Mouse (Mus musculus) heart, postnatal 0 days (tissue): ENCODE results near the gene Hpse2. TPM values are rescaled to one million over a fixed set of nuclear protein-coding genes. Genes with fewer than 3 reads are reported as not detected.
A peak's percentile ranks its signal among the peaks of the same experiment; 100 is the strongest.

Experiments
- ATAC-seq: fragments of 200-750 bp; cut with Nextera tagmentation; 2 replicates; pipeline ENCODE4 v1.8.0; 2017; ENCODE audit warnings: low read depth, moderate number of reproducible peaks, moderate library complexity; ENCODE audit not compliant: insufficient read depth
- DNase-seq: peaks from one replicate; pipeline ENCODE4 v3.0.0-alpha.2; 2016; ENCODE audit warnings: low spot score
- H3K27ac ChIP-seq: fragments of 300-500 bp; sonication (generic); 2 replicates; pipeline ENCODE4 v1.5.1; 2014; ENCODE audit warnings: low read depth, mild to moderate bottlenecking
- H3K27me3 ChIP-seq: fragments of 300-500 bp; sonication (generic); 2 replicates; pipeline ENCODE4 v1.6.1; 2014; ENCODE audit warnings: low read length, mixed read lengths; ENCODE audit not compliant: control insufficient read depth, insufficient read depth
- H3K36me3 ChIP-seq: fragments of 300-500 bp; sonication (generic); replicated peaks from 2 replicates; pipeline ENCODE4 v1.6.1; 2014; ENCODE audit warnings: low read length, mixed read lengths; ENCODE audit not compliant: control insufficient read depth, insufficient read depth
- H3K4me1 ChIP-seq: fragments of 300-500 bp; sonication (generic); 2 replicates; pipeline ENCODE4 v1.6.1; 2014; ENCODE audit warnings: antibody characterized with exemption; ENCODE audit not compliant: control insufficient read depth, insufficient read depth
- H3K4me2 ChIP-seq: fragments of 300-500 bp; sonication (generic); 2 replicates; pipeline ENCODE4 v1.6.1; 2014; ENCODE audit warnings: low read depth, mild to moderate bottlenecking, low read length, moderate library complexity
- H3K4me3 ChIP-seq: fragments of 300-500 bp; sonication (generic); 2 replicates; pipeline ENCODE4 v1.5.1; 2014; ENCODE audit warnings: low read depth, low read length
- H3K9ac ChIP-seq: fragments of 300-500 bp; sonication (generic); replicated peaks from 2 replicates; pipeline ENCODE4 v1.6.1; 2014; ENCODE audit warnings: low read depth, low read length, mixed read lengths
- H3K9me3 ChIP-seq: fragments of 300-500 bp; sonication (generic); replicated peaks from 2 replicates; pipeline ENCODE4 v1.6.1; 2016; ENCODE audit warnings: low read length; ENCODE audit not compliant: control insufficient read depth
- CTCF ChIP-seq: IDR thresholded peaks from 2 replicates; pipeline ENCODE4 v1.5.1; 2016; ENCODE audit warnings: antibody characterized with exemption, control low read depth, low read depth
- EP300 ChIP-seq: IDR thresholded peaks from 2 replicates; pipeline ENCODE4 v1.6.1; 2016; ENCODE audit warnings: antibody characterized with exemption, low read depth
- WGBS: fragments of 180-500 bp; shearing (Covaris S2); extraction: QIAGEN DNeasy Blood & Tissue Kit; methylation state at CpG from one replicate; pipeline ENCODE4 v1.1.7; 2014; 5-methylcytosine and 5-hydroxymethylcytosine counted together
- polyA plus RNA-seq: library from polyadenylated mRNA; unstranded; fragments of >200 nt; fragmentation: Nextera tagmentation; extraction: Ambion mirVana; gene quantifications from 2 replicates; pipeline ENCODE4 v1.2.1, GENCODE M21; 2015
- total RNA-seq: library from RNA; depleted of rRNA; stranded (reverse); fragments of >200 nt; gene quantifications from 2 replicates; pipeline ENCODE4 v1.2.3, GENCODE M21; 2014; ENCODE audit warnings: low replicate concordance

Gene Hpse2
- total and polyA plus RNA-seq, 2 experiments from 2014 or later = 0.45 to 0.69 TPM

DNA sequence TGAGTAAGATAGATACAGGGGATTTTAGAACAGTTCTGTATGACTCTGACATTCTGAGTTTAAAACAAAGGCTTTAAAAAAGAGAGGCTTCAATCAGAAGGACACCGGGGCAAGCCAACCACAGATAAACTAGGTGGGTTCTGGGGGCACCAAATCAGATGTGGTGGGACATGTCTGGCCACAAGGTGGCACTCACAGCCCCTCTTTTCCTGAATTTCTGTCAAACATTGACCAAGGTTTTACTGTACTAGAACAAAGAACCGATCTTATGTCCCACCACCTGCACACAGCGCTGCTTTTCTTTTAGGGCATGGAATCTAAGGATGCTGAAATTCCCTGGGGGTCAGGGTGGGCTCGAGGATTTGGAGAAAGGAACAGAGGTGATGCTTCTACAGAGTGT is 360.9 kb downstream of the Hpse2 start:
- Histone ChIP-seq H3K9me3 (no peaks in the 10 kb centered on the region), H3K4me1 (no peaks in the 10 kb centered on the region), H3K4me3 (no peak overlapping the region), H3K27me3 (no peaks in the 10 kb centered on the region), H3K36me3 (no peaks in the 10 kb centered on the region), H3K9ac (no peak overlapping the region), H3K27ac (no peak overlapping the region), H3K4me2 (no peak overlapping the region)
- 31% methylated on average over 4 of the region's 4 CpGs for WGBS
- TF ChIP-seq EP300 (no peak), CTCF (peak; percentile 50)
- ATAC-seq = no peak
- DNase-seq = no peak

GRCm38 (mm10) chr19:43022611-43023173 is 365.5 kb downstream of the Hpse2 start:
- 72% methylated on average over 3 of the region's 3 CpGs for WGBS
- ATAC-seq (no peak), DNase-seq (no peak)
- Histone ChIP-seq H3K27ac (no peak overlapping the region), H3K4me3 (no peak overlapping the region), H3K4me1 (no peaks in the 10 kb centered on the region), H3K27me3 (no peaks in the 10 kb centered on the region), H3K9me3 (no peaks in the 10 kb centered on the region), H3K9ac (no peak overlapping the region), H3K36me3 (no peaks in the 10 kb centered on the region), H3K4me2 (no peak overlapping the region)
- TF ChIP-seq CTCF (no peak), EP300 (no peak)

- no peak for DNase-seq
- Histone ChIP-seq H3K27me3 (no peaks in the 10 kb centered on the region), H3K9me3 (no peaks in the 10 kb centered on the region), H3K36me3 (no peaks in the 10 kb centered on the region), H3K9ac (no peak overlapping the region), H3K27ac (no peak overlapping the region), H3K4me3 (no peak overlapping the region), H3K4me2 (no peak overlapping the region), H3K4me1 (no peaks in the 10 kb centered on the region)
- no peak for TF ChIP-seq CTCF
- WGBS = 83% methylated on average over 5 of the region's 5 CpGs
- ATAC-seq = no peak
Measured at GRCm38 (mm10) chr19:43018792-43019191, 369.4 kb downstream of the Hpse2 start.

- H3K9me3 ChIP-seq = no peaks in the 10 kb centered on the region
- no peak for ATAC-seq
- TF ChIP-seq EP300 = no peak
- no peak for TF ChIP-seq CTCF
- no peak overlapping the region for H3K4me3 ChIP-seq
- H3K9ac ChIP-seq = no peak overlapping the region
- H3K27me3 ChIP-seq = no peaks in the 10 kb centered on the region
- no peak overlapping the region for H3K27ac ChIP-seq
- WGBS = 83% methylated on average over 4 of the region's 4 CpGs
- no peaks in the 10 kb centered on the region for H3K36me3 ChIP-seq
- no peak overlapping the region for H3K4me2 ChIP-seq
- H3K4me1 ChIP-seq = no peaks in the 10 kb centered on the region
- DNase-seq = no peak
Measured at GRCm38 (mm10) chr19:42996406-42996805, 391.7 kb downstream of the Hpse2 start.

DNA sequence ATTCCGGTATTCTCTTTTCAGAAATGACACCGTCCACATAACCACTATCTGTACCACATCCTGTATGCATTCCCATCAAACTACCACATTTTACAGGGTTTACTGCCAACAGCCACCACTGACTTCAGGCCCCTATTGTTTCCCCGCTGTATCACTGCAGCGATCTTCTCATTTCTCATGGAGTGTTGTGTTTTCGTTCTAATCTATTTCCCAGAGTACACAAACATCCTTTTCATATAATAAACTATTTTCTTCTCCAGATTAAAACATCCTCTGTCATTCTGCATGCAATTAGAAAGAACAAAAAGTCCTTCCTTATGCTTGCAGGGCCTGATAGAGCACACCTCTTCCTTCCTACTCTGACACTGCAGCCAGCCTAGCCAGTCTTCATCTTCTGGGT is 399.3 kb downstream of the Hpse2 start:
- DNase-seq (no peak), ATAC-seq (no peak)
- Histone ChIP-seq H3K4me2 (no peak overlapping the region), H3K36me3 (no peaks in the 10 kb centered on the region), H3K9ac (no peak overlapping the region), H3K27me3 (no peaks in the 10 kb centered on the region), H3K4me1 (peaks cover 10% of the 10 kb centered on the region; the same call in 1 of the 2 replicates), H3K27ac (no peak overlapping the region), H3K9me3 (no peaks in the 10 kb centered on the region), H3K4me3 (no peak overlapping the region)
- TF ChIP-seq CTCF (no peak), EP300 (0 out of 2 replicates have a peak, but pooled peaks have one; percentile 30)
- WGBS = 54% methylated on average over 5 of the region's 5 CpGs

- Histone ChIP-seq H3K4me2 (no peak overlapping the region), H3K27ac (peak overlapping the region; percentile 44), H3K36me3 (no peaks in the 10 kb centered on the region), H3K9me3 (no peaks in the 10 kb centered on the region), H3K4me1 (peaks cover 10% of the 10 kb centered on the region; the same call in 1 of the 2 replicates), H3K4me3 (no peak overlapping the region), H3K27me3 (no peaks in the 10 kb centered on the region), H3K9ac (no peak overlapping the region)
- TF ChIP-seq CTCF = no peak
- 28% methylated on average over 1 of the region's 1 CpGs for WGBS
- no peak for DNase-seq
- ATAC-seq = 0 out of 2 replicates have a peak, but pooled peaks have one; percentile 30
Measured at GRCm38 (mm10) chr19:42986315-42986701, 401.8 kb downstream of the Hpse2 start.
